Mouse (Mus musculus) G1E-ER4 (cell line): Measurements from ENCODE around the gene Sgsm1. TPM values are rescaled to one million over a fixed set of nuclear protein-coding genes. Genes with fewer than 3 reads are reported as not detected.

Experiments
- GATA1 ChIP-seq: IDR thresholded peaks from one replicate; pipeline ENCODE4 v1.8.0; 2012; ENCODE audit warnings: low read length, inconsistent platforms
- polyA plus RNA-seq: library from polyadenylated mRNA; stranded (reverse); fragments of >175 nt; gene quantifications from 2 replicates; pipeline ENCODE4 v1.2.3, GENCODE M21; 2012

Gene Sgsm1
- polyA plus RNA-seq, 1 experiment, result not detected

DNA sequence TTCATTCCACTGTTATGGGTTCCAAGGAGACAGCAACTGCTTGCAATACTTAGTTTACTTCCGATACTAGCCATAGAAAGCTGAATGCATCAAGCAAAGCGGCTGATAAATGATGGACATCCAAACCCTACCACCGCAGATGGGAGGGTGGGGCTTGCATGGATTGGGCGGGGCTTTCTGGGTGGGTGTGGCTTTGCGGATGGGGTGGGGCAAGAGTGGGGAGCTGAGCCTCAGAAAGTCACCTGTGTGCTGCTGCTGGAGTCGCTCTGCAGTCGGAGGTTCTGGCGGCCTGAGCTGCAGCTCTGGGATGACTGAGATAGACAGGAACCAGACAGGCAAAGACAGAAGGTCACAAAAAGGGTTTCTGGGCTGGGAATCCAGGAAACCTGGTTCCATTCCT is 44.9 kb downstream of the Sgsm1 start:
- TF ChIP-seq GATA1, result no peak

DNA sequence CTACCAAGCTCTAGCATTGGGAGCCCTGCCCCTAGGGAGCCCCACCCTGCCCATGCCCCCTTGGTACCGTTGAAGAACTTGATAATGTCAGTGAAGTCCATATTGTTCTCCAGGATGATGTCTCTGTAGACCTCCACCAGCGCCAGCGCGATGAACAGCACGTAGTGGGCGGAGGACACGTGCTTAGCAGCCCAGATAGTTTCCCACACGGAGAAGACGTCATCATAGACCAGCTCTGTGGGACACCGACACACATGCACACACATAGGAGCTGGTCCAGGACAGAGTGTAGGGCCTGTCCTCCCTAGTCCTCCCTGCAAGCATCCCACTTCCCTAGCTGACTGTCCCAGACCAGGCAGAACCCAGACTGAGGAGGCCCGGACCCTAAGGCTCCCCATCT is 59.8 kb downstream of the Sgsm1 start:
- no peak for TF ChIP-seq GATA1

DNA sequence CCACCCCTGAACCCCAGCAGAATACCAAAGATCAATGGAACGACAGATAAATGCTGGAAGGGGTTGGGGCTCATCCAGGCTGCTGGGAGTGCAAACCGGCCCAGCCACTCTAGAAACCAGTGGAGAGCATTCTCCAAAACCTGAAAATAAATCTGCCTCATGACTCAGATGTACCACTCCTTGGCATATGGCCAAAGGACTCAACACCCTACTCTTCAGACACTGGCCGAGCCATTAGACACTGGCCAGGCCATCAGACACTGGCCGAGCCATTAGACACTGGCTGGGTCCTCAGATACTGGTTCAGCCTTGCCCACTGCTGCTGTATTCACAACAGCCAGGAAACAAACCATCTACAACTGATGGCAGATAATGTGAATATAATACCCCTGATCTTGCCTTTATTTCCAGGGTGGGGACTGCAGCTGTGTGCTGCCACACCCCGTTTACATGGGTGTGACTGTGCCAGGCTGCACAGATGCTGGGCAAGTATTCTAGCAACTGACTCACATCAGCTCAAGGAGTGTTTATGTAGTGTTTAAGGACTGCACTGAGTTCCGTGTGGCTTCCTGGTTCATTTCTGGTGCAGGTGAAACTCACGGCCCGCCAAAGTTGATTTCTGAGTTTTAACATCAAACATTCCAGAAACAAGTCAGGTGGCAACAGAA is 61.2 kb downstream of the Sgsm1 start:
- no peak for TF ChIP-seq GATA1

DNA sequence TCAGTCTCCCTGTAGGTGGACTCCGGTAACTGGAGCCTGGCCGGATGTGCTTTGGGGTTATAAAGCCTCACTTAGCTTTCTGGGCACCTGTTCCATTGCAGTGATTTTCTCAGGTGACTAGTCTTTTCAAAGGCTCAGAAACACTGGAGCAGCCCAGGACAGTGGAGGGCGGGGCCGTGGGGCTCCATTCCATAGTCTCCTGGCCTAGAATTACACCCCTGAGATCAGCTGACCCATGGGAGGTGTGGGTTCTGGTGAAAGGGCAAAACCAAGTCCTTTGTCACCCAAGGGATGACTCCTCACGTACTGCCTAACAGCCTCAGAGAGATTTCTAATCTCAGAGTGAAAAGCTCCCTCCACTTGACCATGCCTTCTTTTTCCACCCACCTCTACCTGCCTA is 80.4 kb downstream of the Sgsm1 start:
- TF ChIP-seq GATA1, result no peak

DNA sequence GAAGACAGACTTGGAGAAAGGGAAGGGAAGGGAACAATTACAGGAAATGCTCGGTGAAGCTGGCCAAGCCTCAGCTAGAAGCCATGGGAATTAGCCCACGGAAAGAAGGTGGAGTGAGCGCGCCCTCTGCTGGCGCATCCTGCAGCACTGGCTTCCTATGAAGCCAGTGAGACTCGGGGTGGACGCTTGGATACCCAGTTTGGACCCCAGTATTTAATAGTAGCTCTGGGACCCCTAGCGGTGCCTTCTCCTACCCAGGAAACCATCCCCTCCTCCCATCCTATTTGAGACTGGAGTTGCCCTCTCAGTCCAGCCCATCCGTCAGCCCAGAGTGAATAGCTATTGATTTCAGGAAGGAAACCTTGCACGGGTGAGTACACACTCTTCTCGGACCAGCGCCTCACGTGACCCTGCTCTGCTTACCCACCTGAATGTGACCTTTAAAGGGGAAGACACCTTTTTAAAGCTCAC is 83.9 kb downstream of the Sgsm1 start, which contains the start of gene Tmem211:
Gene Tmem211, plus strand, starts transcription at position 278 of the 471 bp plus-strand sequence.
- no peak for TF ChIP-seq GATA1

DNA sequence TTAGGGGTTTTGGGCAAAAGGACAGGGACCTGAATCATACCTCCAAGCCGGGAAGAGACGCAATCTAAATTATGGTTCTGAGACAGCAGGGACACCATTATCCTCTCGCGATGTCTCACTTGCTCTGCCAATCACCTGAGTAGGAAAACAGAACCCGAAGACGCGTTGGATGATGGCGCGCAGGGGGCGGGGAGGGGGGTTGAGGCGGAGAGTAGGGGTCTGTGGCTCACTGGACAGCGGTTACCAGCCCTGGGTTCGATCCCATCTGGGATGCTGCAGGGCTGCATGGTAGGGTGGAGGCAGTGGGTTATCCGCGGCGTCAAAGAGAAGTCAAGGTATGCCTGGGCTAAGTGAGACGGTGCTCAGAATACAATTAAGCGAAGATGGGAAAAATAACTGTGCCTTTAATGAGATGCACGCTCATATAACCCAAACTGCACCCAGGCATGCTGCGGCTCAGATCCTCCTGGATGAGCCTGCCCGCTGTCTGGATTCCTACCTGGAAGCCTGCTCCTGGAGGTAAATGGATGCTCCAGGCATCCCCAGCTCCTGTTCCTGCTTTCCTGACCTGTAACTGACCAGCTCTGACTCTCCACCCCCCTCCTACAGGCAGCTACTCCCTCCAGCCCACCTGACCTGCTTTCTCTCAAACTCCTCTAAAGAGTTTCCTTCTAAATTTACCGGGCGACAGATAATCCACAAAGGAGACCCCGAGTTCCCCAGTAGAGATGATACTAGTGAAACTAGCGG is 84.7 kb downstream of the Sgsm1 start:
- no peak for TF ChIP-seq GATA1

DNA sequence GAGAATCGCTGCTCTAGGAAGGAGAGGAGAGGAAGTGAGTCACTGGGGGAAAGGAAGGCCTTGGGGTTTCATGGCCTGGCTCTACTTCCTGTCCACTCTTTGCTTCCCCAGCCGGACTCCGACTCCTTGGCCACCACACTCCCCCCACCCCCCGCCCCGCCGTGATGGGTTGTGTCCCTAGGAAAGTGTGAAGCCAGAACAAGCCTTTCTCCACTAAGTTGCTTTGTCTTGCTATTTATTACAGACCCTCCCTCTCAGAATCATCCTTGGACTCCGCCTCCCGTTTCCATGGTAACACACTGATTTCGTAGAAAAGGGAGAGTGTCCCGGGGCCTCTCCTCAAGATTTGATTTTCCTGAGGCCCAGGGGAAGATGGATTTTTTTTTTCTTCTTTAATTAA is 85.3 kb downstream of the Sgsm1 start:
- TF ChIP-seq GATA1, result no peak

DNA sequence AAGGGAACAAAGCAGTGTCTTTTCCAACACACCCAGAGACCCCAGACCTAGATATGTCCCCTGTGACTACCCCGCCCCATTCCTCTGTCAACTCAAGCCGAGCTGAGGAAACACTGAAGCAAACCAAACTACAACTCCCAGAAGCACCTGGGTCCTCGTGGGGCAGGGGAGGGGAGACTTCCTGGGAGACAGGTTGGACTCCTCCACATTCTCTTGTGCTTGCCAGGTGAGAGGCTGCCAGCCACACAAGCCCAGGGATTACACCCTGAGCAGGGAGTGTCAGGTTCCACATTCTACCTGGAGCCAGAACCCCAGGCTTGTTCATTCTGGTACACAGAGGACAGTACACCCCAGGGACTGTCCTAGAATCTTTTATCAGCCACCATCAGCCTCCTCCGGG is 86.7 kb downstream of the Sgsm1 start:
- TF ChIP-seq GATA1, result no peak

DNA sequence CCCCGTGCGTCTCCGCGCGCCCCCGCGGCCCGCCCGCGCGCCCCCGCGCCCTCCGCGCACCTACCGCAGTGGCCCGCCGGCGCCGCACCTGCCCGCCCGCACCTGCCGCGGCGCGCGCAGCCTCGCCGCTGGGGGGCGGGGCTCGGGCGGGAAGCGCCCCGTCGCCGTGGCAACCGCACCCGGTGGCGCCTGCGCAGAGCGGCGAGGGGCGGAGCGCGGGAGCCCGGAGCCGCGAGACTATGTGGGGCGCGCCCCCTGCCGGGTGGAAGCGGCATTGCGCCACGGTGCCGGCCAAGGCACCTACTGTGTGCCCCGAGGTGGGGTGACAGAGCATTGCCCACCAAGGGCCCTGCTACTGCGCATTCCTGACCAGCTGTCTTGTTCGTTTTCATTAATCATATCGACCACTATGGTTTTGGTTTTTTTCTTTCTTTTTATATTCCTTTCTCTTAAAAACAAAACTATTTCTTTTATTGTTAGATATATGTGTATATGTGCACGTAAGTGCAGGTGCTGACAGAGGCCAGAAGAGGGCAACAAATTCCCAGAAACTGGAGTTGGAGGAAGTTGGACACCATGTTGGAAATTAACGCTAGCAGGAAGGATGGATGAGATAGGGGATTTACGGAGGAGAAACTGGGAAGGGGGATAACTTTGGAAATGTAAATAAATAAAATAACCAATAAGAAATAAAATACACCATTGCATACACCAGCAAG is 89.3 kb downstream of the Sgsm1 start, which contains the start of gene 2900026A02Rik:
Gene 2900026A02Rik, minus strand, starts transcription at position 90 of the 719 bp plus-strand sequence.
- TF ChIP-seq GATA1, result no peak

DNA sequence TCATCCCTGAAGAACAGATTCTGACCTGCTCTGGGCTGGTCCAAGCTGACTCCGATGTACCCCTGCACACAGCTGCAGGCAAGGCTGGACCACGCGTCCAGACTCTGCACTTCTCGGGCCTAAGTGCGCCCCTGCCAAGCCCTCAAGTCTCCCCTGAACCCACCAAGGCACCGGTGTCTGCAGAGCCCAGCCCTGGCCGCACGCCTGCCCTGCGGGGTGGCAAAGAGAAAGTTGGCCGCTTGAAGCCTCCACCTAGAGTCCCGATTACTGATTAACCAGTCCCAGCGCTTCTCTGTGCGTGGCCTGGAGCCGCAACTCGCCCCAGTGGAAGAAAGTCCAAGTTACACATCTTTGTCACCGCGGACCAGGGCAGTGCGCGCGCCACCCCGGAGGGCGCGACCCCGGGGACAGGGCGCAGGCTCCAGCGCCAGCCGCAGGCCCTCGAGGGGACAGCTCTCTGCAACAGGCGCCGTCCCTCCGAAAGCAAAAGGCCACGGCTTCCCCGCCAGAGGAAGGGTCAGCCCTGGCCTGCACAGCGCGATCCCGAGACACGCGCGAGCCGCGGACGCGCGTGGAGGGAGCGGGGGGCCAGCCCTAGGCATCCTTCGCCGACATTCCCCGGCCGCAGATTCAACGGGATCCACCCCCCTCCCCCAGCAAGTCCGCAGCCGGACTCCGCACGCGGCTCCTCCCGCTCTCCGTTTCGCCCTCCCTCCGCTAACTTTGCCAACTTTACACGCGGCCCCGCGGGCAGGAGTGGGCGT is 90.0 kb downstream of the Sgsm1 start:
- no peak for TF ChIP-seq GATA1

DNA sequence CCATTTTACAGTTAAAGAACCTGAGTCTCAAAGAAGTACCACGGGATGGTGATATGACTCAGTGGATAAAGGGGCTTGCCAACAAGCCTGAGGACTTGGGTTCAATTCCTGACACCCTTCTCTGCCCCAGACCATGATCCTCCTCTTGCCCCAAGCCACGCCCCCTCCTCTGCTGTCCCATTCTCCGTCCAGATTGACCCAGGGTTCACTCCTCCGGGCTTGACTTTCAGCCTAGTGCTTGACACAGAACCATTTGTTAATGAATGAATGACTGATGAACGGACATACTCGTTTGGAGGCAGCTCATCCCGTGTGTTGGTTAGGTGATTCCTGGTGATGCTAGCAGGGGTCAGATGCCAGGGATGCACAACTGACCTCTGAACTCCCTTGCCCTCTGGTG is 90.7 kb downstream of the Sgsm1 start:
- no peak for TF ChIP-seq GATA1

DNA sequence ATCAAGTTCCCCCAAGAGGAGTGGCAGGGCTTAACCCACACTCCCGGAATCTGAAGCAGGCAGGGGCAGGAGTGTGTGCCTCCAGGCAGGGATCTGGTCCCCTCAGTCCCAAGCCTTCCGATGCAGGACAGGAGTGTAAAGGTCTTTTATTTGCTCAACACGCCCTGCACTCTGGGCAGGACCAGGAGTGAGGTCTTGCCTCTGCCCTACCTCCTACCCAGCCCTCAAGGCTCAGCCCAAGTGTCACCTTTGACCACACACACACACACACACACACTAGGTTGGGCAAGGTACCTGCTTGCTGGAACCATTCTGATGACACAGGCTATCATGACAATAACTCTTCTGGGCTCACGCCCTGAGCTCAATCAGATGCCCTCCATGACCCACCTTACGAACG is 91.1 kb downstream of the Sgsm1 start:
- TF ChIP-seq GATA1, result no peak

DNA sequence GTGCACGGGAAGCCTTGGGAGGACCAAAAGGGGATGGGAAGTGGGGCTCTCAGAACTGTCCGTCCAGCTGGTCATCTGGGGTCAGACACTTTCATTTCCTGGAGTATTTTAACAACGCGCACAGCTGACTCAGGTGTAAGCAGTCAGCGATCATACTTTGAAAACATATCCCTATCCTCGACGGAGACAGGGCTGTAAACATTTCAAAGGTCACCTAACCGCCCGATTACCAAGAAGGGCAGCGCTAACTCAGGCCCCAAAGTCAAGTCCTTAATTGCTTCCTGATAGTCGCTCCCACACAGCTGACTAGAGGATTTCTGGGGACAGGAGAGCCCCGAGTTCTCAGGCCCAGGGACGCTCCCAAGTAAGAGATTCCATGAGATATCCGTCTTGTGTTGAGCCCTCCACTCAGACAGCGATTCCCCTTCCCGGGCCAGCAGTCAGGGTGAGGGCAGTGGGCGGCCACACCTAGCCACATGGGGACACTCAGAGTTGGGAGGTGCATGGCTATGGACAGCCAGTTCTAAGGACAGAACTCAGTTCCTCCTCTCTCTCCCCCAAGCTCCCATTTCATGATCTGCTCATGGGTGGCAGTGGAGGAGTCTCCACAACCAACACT is 91.9 kb downstream of the Sgsm1 start:
- TF ChIP-seq GATA1, result no peak

DNA sequence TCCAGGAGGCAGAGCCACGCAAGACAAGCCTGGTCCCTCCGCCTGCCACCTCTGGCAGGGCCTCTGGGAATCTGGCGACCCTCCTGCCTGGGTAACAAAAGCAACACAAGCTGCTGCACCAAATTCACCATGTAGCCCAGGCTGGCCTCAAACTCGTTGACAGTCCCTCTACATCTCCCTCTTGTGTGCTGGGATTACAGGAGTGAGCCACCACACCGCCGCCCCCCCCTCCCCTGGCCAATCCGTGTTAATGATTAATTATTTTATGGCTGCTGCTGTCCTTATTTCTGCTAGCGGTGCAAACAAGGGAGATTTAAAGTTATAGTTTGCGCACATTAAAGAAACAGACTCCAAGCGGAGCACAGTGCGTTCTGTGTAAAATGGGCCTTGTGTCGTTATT is 93.5 kb downstream of the Sgsm1 start:
- TF ChIP-seq GATA1, result no peak
